Mouse (Mus musculus) heart, embryonic 16.5 days (tissue): ENCODE measurements around the gene Dlg2. TPM values are rescaled to one million over a fixed set of nuclear protein-coding genes. Genes with fewer than 3 reads are reported as not detected.

ENCODE experiments used
- ATAC-seq: fragments of 200-750 bp; cut with Nextera tagmentation; replicated peaks from 2 replicates; pipeline ENCODE4 v1.8.0; 2017; ENCODE audit warnings: moderate number of reproducible peaks; ENCODE audit not compliant: insufficient read depth, low FRiP score; ENCODE audit errors: extremely low read depth
- H3K27ac ChIP-seq: fragments of 300-500 bp; sonication (generic); 2 replicates; pipeline ENCODE4 v1.5.1; 2014; ENCODE audit warnings: mild to moderate bottlenecking, low read length, control low read depth, moderate library complexity
- H3K27me3 ChIP-seq: fragments of 300-500 bp; sonication (generic); 2 replicates; pipeline ENCODE4 v1.6.1; 2014; ENCODE audit warnings: low read length, mixed read lengths; ENCODE audit not compliant: control insufficient read depth, insufficient read depth
- H3K36me3 ChIP-seq: fragments of 300-500 bp; sonication (generic); 2 replicates; pipeline ENCODE4 v1.6.1; 2014; ENCODE audit not compliant: control insufficient read depth, insufficient read depth
- H3K4me1 ChIP-seq: fragments of 300-500 bp; sonication (generic); 2 replicates; pipeline ENCODE4 v1.6.1; 2014; ENCODE audit warnings: low read length, mixed read lengths; ENCODE audit not compliant: control insufficient read depth, insufficient read depth
- H3K4me2 ChIP-seq: fragments of 300-500 bp; sonication (generic); 2 replicates; pipeline ENCODE4 v1.6.1; 2014; ENCODE audit warnings: low read depth, mild to moderate bottlenecking, control low read depth, low read length
- H3K4me3 ChIP-seq: fragments of 300-500 bp; sonication (generic); 2 replicates; pipeline ENCODE4 v1.5.1; 2014; ENCODE audit warnings: mild to moderate bottlenecking, control low read depth, low read length
- H3K9ac ChIP-seq: fragments of 300-500 bp; sonication (generic); 2 replicates; pipeline ENCODE4 v1.6.1; 2014; ENCODE audit warnings: low read length, control low read depth
- H3K9me3 ChIP-seq: fragments of 300-500 bp; sonication (generic); replicated peaks from 2 replicates; pipeline ENCODE4 v1.6.1; 2016; ENCODE audit warnings: low read length; ENCODE audit not compliant: control insufficient read depth
- WGBS: fragments of 180-500 bp; shearing (Covaris S2); extraction: QIAGEN DNeasy Blood & Tissue Kit; methylation state at CpG from one replicate; pipeline ENCODE4 v1.1.7; 2014; 5-methylcytosine and 5-hydroxymethylcytosine counted together
- polyA plus RNA-seq: library from polyadenylated mRNA; unstranded; fragments of >200 nt; fragmentation: Nextera tagmentation; extraction: Ambion mirVana; gene quantifications from 2 replicates; pipeline ENCODE4 v1.2.1, GENCODE M21; 2015

The Dlg2 gene
- polyA plus RNA-seq, 1 experiment from 2014 or later, result 7.7 TPM

- no peak for ATAC-seq
- H3K27me3 ChIP-seq, result no peaks in the 10 kb centered on the region
- H3K4me3 ChIP-seq, result no peak overlapping the region
- H3K4me2 ChIP-seq, result no peak overlapping the region
- no peak overlapping the region for H3K27ac ChIP-seq
- H3K4me1 ChIP-seq, result 0 out of 2 replicates have a peak, but pooled peaks cover 4% of the 10 kb centered on the region
- H3K9ac ChIP-seq, result no peak overlapping the region
- no peaks in the 10 kb centered on the region for H3K9me3 ChIP-seq
- WGBS, result 22% methylated on average over 6 of the region's 6 CpGs
- H3K36me3 ChIP-seq, result no peaks in the 10 kb centered on the region
These were observed 612.9 kb downstream of the Dlg2 start for GRCm38 (mm10) chr7:91089211-91089930.

GRCm38 (mm10) chr7:91090317-91090829 lies 613.9 kb downstream of the Dlg2 start:
- no peak overlapping the region for H3K4me3 ChIP-seq
- H3K9ac ChIP-seq, result no peak overlapping the region

DNA sequence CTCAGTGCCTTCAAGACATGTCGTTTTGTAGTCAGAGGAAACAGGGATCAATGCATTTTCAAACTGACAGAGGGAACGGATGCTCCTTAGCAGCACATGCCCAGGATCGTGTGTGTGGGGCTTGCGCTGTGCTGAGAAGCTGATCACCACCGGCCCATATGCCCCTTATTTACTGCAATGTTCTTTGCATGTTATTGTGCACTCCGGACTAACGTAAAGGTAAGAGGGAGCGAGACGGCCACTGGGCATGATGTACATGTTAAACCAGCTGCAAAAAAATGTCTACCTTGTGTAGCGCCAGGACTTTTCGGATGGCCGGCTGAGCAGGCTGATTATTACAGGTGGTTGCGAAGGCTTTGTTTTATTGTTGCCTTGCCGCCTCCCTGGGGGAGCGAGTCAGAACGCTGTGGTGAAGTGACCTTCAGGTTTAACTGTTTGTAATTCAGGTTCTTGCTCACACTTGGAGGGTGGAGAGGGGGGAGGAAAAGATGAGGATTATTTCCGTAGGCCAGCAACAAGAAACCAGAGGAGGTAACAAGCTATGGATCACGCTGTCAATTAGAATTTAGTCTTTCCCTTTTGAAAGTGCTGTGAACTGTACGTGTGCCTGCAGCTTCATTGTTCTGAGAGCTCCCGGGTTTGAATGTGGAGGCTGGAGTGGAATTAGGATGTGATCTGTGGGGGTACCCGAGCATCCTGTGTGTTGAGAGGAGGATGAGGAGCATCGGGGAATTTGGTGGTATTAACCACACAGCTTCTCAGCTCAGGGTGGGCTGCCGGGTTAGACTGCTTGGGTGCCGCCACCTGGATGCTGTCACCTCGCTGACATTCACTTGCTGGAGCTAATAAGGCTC lies 614.6 kb downstream of the Dlg2 start:
- WGBS, result 16% methylated on average over 25 of the region's 25 CpGs
- Histone ChIP-seq H3K9ac (no peak overlapping the region), H3K4me2 (peak overlapping the region; percentile 56), H3K4me1 (0 out of 2 replicates have a peak, but pooled peaks cover 4% of the 10 kb centered on the region), H3K27ac (no peak overlapping the region), H3K9me3 (no peaks in the 10 kb centered on the region), H3K4me3 (peak overlapping the region; percentile 27), H3K36me3 (no peaks in the 10 kb centered on the region), H3K27me3 (no peaks in the 10 kb centered on the region)
- no peak for ATAC-seq

More at GRCm38 (mm10) chr7:91090317-91090829, 613.9 kb downstream of the Dlg2 start:
- Histone ChIP-seq H3K4me1 (0 out of 2 replicates have a peak, but pooled peaks cover 4% of the 10 kb centered on the region), H3K4me2 (peak overlapping the region; percentile 56), H3K9me3 (no peaks in the 10 kb centered on the region), H3K27ac (no peak overlapping the region), H3K27me3 (no peaks in the 10 kb centered on the region), H3K36me3 (no peaks in the 10 kb centered on the region)
- WGBS, result 52% methylated on average over 5 of the region's 5 CpGs
- no peak for ATAC-seq

- H3K4me3 ChIP-seq, result no peak overlapping the region
- no peak for ATAC-seq
- no peaks in the 10 kb centered on the region for H3K27me3 ChIP-seq
- no peak overlapping the region for H3K4me2 ChIP-seq
- 84% methylated on average over 7 of the region's 7 CpGs for WGBS
- no peak overlapping the region for H3K9ac ChIP-seq
- no peaks in the 10 kb centered on the region for H3K9me3 ChIP-seq
- no peak overlapping the region for H3K27ac ChIP-seq
- H3K36me3 ChIP-seq, result no peaks in the 10 kb centered on the region
- H3K4me1 ChIP-seq, result 0 out of 2 replicates have a peak, but pooled peaks cover under 1% of the 10 kb centered on the region
These were observed 620.0 kb downstream of the Dlg2 start for GRCm38 (mm10) chr7:91096467-91096866.

DNA sequence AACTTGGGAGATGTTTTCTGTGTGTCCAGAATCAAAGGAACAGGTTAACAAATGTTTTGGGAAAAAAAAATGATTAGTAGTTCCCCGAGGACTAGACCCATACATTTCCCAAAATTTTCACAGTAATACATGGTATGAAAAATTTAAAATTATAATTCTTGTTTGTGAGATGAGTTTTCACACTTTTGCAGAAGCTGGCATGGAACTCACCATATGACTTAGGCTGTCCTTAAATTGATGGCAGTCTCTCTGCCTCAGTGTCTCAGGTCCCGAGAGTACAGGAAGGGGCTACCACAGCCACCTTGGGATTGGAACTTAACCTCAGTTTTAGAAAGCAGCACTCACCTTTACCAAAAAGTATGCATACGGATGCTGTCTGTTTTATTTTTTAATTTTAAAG lies 622.0 kb downstream of the Dlg2 start:
- H3K27me3 ChIP-seq, result no peaks in the 10 kb centered on the region
- no peak overlapping the region for H3K4me3 ChIP-seq
- H3K27ac ChIP-seq, result no peak overlapping the region
- no peak for ATAC-seq
- no peaks in the 10 kb centered on the region for H3K36me3 ChIP-seq
- 72% methylated on average over 3 of the region's 3 CpGs for WGBS
- no peak overlapping the region for H3K4me2 ChIP-seq
- H3K9ac ChIP-seq, result no peak overlapping the region
- H3K4me1 ChIP-seq, result no peaks in the 10 kb centered on the region
- H3K9me3 ChIP-seq, result no peaks in the 10 kb centered on the region

- no peak overlapping the region for H3K4me3 ChIP-seq
- H3K4me2 ChIP-seq, result no peak overlapping the region
- no peak overlapping the region for H3K9ac ChIP-seq
- ATAC-seq, result no peak
- H3K27me3 ChIP-seq, result no peaks in the 10 kb centered on the region
- no peaks in the 10 kb centered on the region for H3K36me3 ChIP-seq
- H3K4me1 ChIP-seq, result no peaks in the 10 kb centered on the region
- no peak overlapping the region for H3K27ac ChIP-seq
- 60% methylated on average over 3 of the region's 3 CpGs for WGBS
- H3K9me3 ChIP-seq, result no peaks in the 10 kb centered on the region
These were observed 633.1 kb downstream of the Dlg2 start for GRCm38 (mm10) chr7:91109575-91109974.

GRCm38 (mm10) chr7:91132128-91132527 lies 655.7 kb downstream of the Dlg2 start:
- no peak overlapping the region for H3K4me2 ChIP-seq
- WGBS, result 56% methylated on average over 4 of the region's 4 CpGs
- no peaks in the 10 kb centered on the region for H3K27me3 ChIP-seq
- no peaks in the 10 kb centered on the region for H3K9me3 ChIP-seq
- H3K4me1 ChIP-seq, result no peaks in the 10 kb centered on the region
- no peaks in the 10 kb centered on the region for H3K36me3 ChIP-seq
- no peak overlapping the region for H3K4me3 ChIP-seq
- no peak for ATAC-seq
- H3K27ac ChIP-seq, result no peak overlapping the region
- H3K9ac ChIP-seq, result no peak overlapping the region

DNA sequence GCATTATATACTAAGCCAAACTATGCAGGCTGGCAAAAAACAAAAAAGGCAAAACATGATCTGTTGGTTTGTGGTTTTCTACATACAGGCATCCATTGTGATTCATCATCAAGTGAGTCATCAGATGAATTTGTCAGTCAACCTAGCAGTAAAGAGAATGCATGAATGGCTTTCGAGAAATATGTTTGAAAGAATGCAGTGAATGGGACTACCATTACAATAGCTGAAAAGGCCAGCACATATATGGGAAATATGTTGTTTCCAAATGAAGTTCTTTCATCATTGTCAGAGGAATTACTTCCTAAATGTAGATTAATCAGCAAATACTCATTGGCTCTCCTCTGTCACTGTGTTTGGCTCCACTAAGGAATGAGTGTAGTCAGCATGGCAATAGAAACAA lies 677.6 kb downstream of the Dlg2 start:
- H3K4me3 ChIP-seq, result no peak overlapping the region
- H3K36me3 ChIP-seq, result no peaks in the 10 kb centered on the region
- WGBS, result 65% methylated on average over 1 of the region's 1 CpGs
- H3K9me3 ChIP-seq, result no peaks in the 10 kb centered on the region
- H3K27ac ChIP-seq, result no peak overlapping the region
- no peak overlapping the region for H3K9ac ChIP-seq
- ATAC-seq, result no peak
- no peaks in the 10 kb centered on the region for H3K4me1 ChIP-seq
- no peaks in the 10 kb centered on the region for H3K27me3 ChIP-seq
- no peak overlapping the region for H3K4me2 ChIP-seq

- ATAC-seq, result no peak
- WGBS, result 70% methylated on average over 5 of the region's 5 CpGs
These were observed 682.7 kb downstream of the Dlg2 start for GRCm38 (mm10) chr7:91159144-91159543.

More at GRCm38 (mm10) chr7:91159144-91159543, 682.7 kb downstream of the Dlg2 start:
- Histone ChIP-seq H3K4me2 (no peak overlapping the region), H3K36me3 (no peaks in the 10 kb centered on the region), H3K27ac (no peak overlapping the region), H3K9me3 (no peaks in the 10 kb centered on the region; the same call in 1 of the 2 replicates), H3K4me1 (no peaks in the 10 kb centered on the region), H3K4me3 (no peak overlapping the region), H3K27me3 (no peaks in the 10 kb centered on the region), H3K9ac (no peak overlapping the region)
